Mouse (Mus musculus) bone marrow macrophage, adult 2 months (primary cell): Measurements from ENCODE around the gene Nckap5.

Experiments used
- CTCF ChIP-seq: IDR thresholded peaks from 2 replicates; pipeline ENCODE4 v1.5.1; 2012; ENCODE audit warnings: low read depth, mild to moderate bottlenecking, low read length, moderate library complexity
- POLR2A ChIP-seq: IDR thresholded peaks from 2 replicates; pipeline ENCODE4 v1.6.1; 2012; ENCODE audit warnings: mild to moderate bottlenecking, low read depth, low read length, borderline replicate concordance

- TF ChIP-seq POLR2A, result no peak
- no peak for TF ChIP-seq CTCF
Measured at GRCm38 (mm10) chr1:126473044-126473443, 357.6 kb downstream of the Nckap5 start.
